Mouse (Mus musculus): ENCODE results near the gene Cybrd1.

GRCm38 (mm10) chr2:71177250-71177615 is 59.5 kb downstream of the Cybrd1 start:
- no peak for TF ChIP-seq POLR2A (IDR thresholded peaks at IDR 0.05; ENCODE audit: control insufficient read depth in 1 of 2, insufficient read depth in 1 of 2, low read depth in 1 of 2, low read length in 2 of 2, poor library complexity in 1 of 2)
- no peak for TF ChIP-seq ZC3H11A (IDR thresholded peaks at IDR 0.05; ENCODE audit: low read depth, low read length)
- no peak for TF ChIP-seq UBTF (IDR thresholded peaks at IDR 0.05; ENCODE audit: borderline replicate concordance, insufficient read depth, low read depth, low read length)
- no peak for TF ChIP-seq ZNF384 (IDR thresholded peaks at IDR 0.05; ENCODE audit: low read depth, low read length)
- no peak for TF ChIP-seq CTCF (IDR thresholded peaks at IDR 0.05 in 2 of 3, conservative IDR thresholded peaks at IDR 0.05 in 1 of 3; ENCODE audit: control insufficient read depth in 1 of 3, insufficient read depth in 1 of 3, low read depth in 2 of 3, low read length in 3 of 3, poor library complexity in 1 of 3, severe bottlenecking in 1 of 3)
- no peak for TF ChIP-seq EP300 (IDR thresholded peaks at IDR 0.05; ENCODE audit: low read depth in 1 of 2, low read length in 2 of 2)
- no peak for TF ChIP-seq MAFK (IDR thresholded peaks at IDR 0.05; ENCODE audit: borderline replicate concordance, low read depth, low read length)
- no peak for TF ChIP-seq ZKSCAN1 (IDR thresholded peaks at IDR 0.05; ENCODE audit: low read depth, low read length)
- no peak for TF ChIP-seq ZMIZ1 (IDR thresholded peaks at IDR 0.05; ENCODE audit: low read depth, low read length)
- no peak for TF ChIP-seq MYC (IDR thresholded peaks at IDR 0.05; ENCODE audit: low read depth, low read length)
- no peak for TF ChIP-seq NRF1 (IDR thresholded peaks at IDR 0.05; ENCODE audit: insufficient read depth, low read depth, low read length, poor library complexity, severe bottlenecking)
